Mouse (Mus musculus): ENCODE results near the gene Nrxn3. TPM values are rescaled to one million over a fixed set of nuclear protein-coding genes. Genes with fewer than 3 reads are reported as not detected.

Gene Nrxn3
- polyA plus RNA-seq, 1 experiment, result not detected

GRCm38 (mm10) chr12:89722462-89722861 lies 999.8 kb downstream of the Nrxn3 start:
- no peak overlapping the region for H3K4me3 ChIP-seq (ENCODE audit: insufficient read depth, low read length)
- no peak overlapping the region for H3K27ac ChIP-seq (ENCODE audit: insufficient read depth, low read depth, low read length)
- TF ChIP-seq POLR2A (IDR thresholded peaks at IDR 0.05; ENCODE audit: borderline replicate concordance, low read depth, low read length), result no peak
- TF ChIP-seq CTCF (IDR thresholded peaks at IDR 0.05; ENCODE audit: low read depth, low read length), result no peak
- no peaks in the 10 kb centered on the region for H3K4me1 ChIP-seq (ENCODE audit: control insufficient read depth, insufficient read depth, low read length)

- no peak overlapping the region for H3K4me3 ChIP-seq (ENCODE audit: insufficient read depth, low read length)
- no peaks in the 10 kb centered on the region for H3K4me1 ChIP-seq (ENCODE audit: control insufficient read depth, insufficient read depth, low read length)
- H3K27ac ChIP-seq (ENCODE audit: insufficient read depth, low read depth, low read length), result no peak overlapping the region
- no peak for TF ChIP-seq POLR2A (IDR thresholded peaks at IDR 0.05; ENCODE audit: borderline replicate concordance, low read depth, low read length)
- no peak for TF ChIP-seq CTCF (IDR thresholded peaks at IDR 0.05; ENCODE audit: low read depth, low read length)
Observed at GRCm38 (mm10) chr12:89724048-89724447, 1001.4 kb downstream of the Nrxn3 start.

DNA sequence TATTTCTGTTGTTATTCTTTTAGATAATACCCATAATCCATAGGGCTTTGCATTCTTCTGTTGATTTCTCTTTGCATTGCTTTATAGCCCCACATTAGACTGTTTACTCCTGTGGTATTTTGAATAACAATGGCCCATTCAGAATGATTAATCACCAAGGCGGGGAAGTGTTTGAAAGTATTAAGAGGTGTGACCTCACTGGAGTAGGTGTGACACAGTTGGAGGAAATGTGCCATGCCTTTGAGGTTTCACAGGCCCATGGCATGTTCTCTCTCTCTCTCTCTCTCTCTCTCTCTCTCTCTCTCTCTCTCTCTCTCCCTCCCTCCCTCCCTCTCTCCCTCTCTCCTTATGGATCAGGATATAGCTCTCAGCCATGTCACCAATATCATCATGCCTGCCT lies 1019.6 kb downstream of the Nrxn3 start:
- no peak overlapping the region for H3K4me3 ChIP-seq (ENCODE audit: insufficient read depth, low read length)
- no peaks in the 10 kb centered on the region for H3K4me1 ChIP-seq (ENCODE audit: control insufficient read depth, insufficient read depth, low read length)
- no peak overlapping the region for H3K27ac ChIP-seq (ENCODE audit: insufficient read depth, low read depth, low read length)
- TF ChIP-seq CTCF (IDR thresholded peaks at IDR 0.05; ENCODE audit: low read depth, low read length) (no peak), POLR2A (IDR thresholded peaks at IDR 0.05; ENCODE audit: borderline replicate concordance, low read depth, low read length) (no peak)

GRCm38 (mm10) chr12:89742796-89743195 lies 1020.1 kb downstream of the Nrxn3 start:
- no peak for TF ChIP-seq POLR2A (IDR thresholded peaks at IDR 0.05; ENCODE audit: borderline replicate concordance, low read depth, low read length)
- H3K4me3 ChIP-seq (ENCODE audit: insufficient read depth, low read length), result no peak overlapping the region
- H3K4me1 ChIP-seq (ENCODE audit: control insufficient read depth, insufficient read depth, low read length), result no peaks in the 10 kb centered on the region
- H3K27ac ChIP-seq (ENCODE audit: insufficient read depth, low read depth, low read length), result no peak overlapping the region

- Histone ChIP-seq H3K4me3 (ENCODE audit: insufficient read depth, low read length) (no peak overlapping the region), H3K4me1 (ENCODE audit: control insufficient read depth, insufficient read depth, low read length) (no peaks in the 10 kb centered on the region), H3K27ac (ENCODE audit: insufficient read depth, low read depth, low read length) (no peak overlapping the region)
- no peak for TF ChIP-seq POLR2A (IDR thresholded peaks at IDR 0.05; ENCODE audit: borderline replicate concordance, low read depth, low read length)
Observed at GRCm38 (mm10) chr12:89764191-89765082, 1041.8 kb downstream of the Nrxn3 start.

GRCm38 (mm10) chr12:89765179-89765578 lies 1042.5 kb downstream of the Nrxn3 start:
- Histone ChIP-seq H3K4me1 (ENCODE audit: control insufficient read depth, insufficient read depth, low read length) (no peaks in the 10 kb centered on the region), H3K27ac (ENCODE audit: insufficient read depth, low read depth, low read length) (no peak overlapping the region), H3K4me3 (ENCODE audit: insufficient read depth, low read length) (no peak overlapping the region)
- TF ChIP-seq POLR2A (IDR thresholded peaks at IDR 0.05; ENCODE audit: borderline replicate concordance, low read depth, low read length), result no peak
- no peak for TF ChIP-seq CTCF (IDR thresholded peaks at IDR 0.05; ENCODE audit: low read depth, low read length)

DNA sequence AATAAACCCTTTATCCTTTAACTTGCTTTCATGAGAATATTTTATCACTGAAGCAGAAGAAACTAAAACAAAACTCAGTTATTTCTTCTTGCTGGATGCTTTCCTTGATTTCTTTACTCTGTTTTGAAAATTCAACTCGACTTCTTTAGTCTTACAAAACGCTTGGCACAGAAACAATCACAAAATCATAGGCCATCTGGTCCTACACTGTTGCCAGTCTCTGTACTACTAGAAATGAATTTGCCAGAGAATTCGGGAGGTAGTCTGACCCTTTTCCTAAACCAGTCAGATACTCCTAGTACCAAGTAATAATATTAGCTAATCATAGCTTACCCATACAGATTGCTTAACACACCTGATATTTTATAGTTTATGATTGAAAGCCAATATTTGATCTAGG lies 1066.1 kb downstream of the Nrxn3 start:
- TF ChIP-seq CTCF (IDR thresholded peaks at IDR 0.05; ENCODE audit: low read depth, low read length) (no peak), POLR2A (IDR thresholded peaks at IDR 0.05; ENCODE audit: borderline replicate concordance, low read depth, low read length) (no peak)
- H3K4me1 ChIP-seq (ENCODE audit: control insufficient read depth, insufficient read depth, low read length), result no peaks in the 10 kb centered on the region
- no peak overlapping the region for H3K27ac ChIP-seq (ENCODE audit: insufficient read depth, low read depth, low read length)
- no peak overlapping the region for H3K4me3 ChIP-seq (ENCODE audit: insufficient read depth, low read length)

- TF ChIP-seq POLR2A (IDR thresholded peaks at IDR 0.05; ENCODE audit: borderline replicate concordance, low read depth, low read length) (no peak), CTCF (IDR thresholded peaks at IDR 0.05; ENCODE audit: low read depth, low read length) (no peak)
- H3K27ac ChIP-seq (ENCODE audit: insufficient read depth, low read depth, low read length), result no peak overlapping the region
- H3K4me1 ChIP-seq (ENCODE audit: control insufficient read depth, insufficient read depth, low read length), result no peaks in the 10 kb centered on the region
- no peak overlapping the region for H3K4me3 ChIP-seq (ENCODE audit: insufficient read depth, low read length)
Observed at GRCm38 (mm10) chr12:89789981-89790380, 1067.3 kb downstream of the Nrxn3 start.

DNA sequence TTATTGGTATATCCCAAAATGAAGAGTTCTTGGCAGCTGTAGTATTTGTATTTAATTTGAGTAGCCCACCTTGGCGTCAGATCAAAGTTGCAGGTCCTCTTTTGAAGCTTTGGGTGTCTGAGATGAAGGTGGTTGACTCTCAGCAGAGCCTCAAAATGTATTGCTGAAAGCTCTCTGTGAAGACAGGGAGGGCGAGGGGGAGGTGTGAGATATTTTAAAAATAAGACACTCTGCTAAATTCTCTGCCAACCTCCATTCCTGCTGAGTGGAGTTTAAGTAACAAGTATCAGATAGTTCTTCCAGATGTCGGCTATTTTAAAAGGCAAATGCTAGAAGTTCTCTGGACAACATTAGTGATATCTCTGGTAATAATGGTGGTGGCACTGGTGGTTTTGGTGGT lies 1069.2 kb downstream of the Nrxn3 start:
- no peaks in the 10 kb centered on the region for H3K4me1 ChIP-seq (ENCODE audit: control insufficient read depth, insufficient read depth, low read length)
- H3K4me3 ChIP-seq (ENCODE audit: insufficient read depth, low read length), result no peak overlapping the region
- no peak overlapping the region for H3K27ac ChIP-seq (ENCODE audit: insufficient read depth, low read depth, low read length)
- TF ChIP-seq CTCF (IDR thresholded peaks at IDR 0.05; ENCODE audit: low read depth, low read length) (no peak), POLR2A (IDR thresholded peaks at IDR 0.05; ENCODE audit: borderline replicate concordance, low read depth, low read length) (no peak)

DNA sequence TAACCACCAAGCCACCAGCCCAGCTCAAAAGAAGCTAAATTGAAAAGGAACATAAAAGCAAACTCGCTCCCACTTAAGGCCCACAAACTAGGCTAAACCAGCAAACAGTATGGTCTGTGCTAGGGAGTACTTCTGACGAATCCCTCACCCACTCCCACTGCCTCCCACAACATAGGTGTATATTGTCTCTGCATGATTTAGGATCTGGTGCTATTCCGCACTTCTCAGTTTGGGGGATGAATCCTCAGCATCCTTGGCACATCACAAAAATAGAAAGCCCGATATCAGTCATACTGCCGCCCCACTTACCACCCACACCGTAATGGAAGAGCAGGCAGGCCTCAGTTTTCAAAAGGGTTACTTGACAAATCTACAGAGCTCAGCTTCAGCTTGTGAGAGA lies 1072.1 kb downstream of the Nrxn3 start:
- Histone ChIP-seq H3K4me1 (ENCODE audit: control insufficient read depth, insufficient read depth, low read length) (no peaks in the 10 kb centered on the region), H3K4me3 (ENCODE audit: insufficient read depth, low read length) (no peak overlapping the region), H3K27ac (ENCODE audit: insufficient read depth, low read depth, low read length) (no peak overlapping the region)
- TF ChIP-seq POLR2A (IDR thresholded peaks at IDR 0.05; ENCODE audit: borderline replicate concordance, low read depth, low read length), result no peak
- no peak for TF ChIP-seq CTCF (IDR thresholded peaks at IDR 0.05; ENCODE audit: low read depth, low read length)
